Mouse (Mus musculus) heart, postnatal 36 days (tissue): ENCODE results near the gene Rpap2. TPM values are rescaled to one million over a fixed set of nuclear protein-coding genes. Genes with fewer than 3 reads are reported as not detected.
A peak's percentile ranks its signal among the peaks of the same experiment; 100 is the strongest.

Experiments used
- DNase-seq, 2 experiments: peaks; one replicate each; pipeline ENCODE4 v3.0.0; 2021 to 2022
- intact Hi-C: fragments of 180-260 bp; cut with DNase I; formaldehyde crosslinking; loops from one replicate; pipeline ENCODE4 v1.15.1; 2025
- total RNA-seq, 2 experiments: library from RNA; stranded (reverse); gene quantifications; 2 replicates each; pipeline ENCODE4 v1.2.3; 2021

Gene Rpap2
- 10 to 100 TPM in 1 of 2 experiments, 1 to 10 TPM in 1; 8.4 to 10.2 TPM for total RNA-seq

GRCm38 (mm10) chr5:107597301-107598077 is at the start of gene Rpap2, which contains the start of gene Glmn:
Rpap2 (plus strand) TSS chr5:107597373.
Glmn (minus strand) TSS chr5:107597888.
- intact Hi-C loops, result loop anchor here (10.0 kb wide), 1 partner anchor 633 kb away; the partner anchor contains the start of gene Cdc7

GRCm38 (mm10) chr5:107547955-107548354 is 49.2 kb upstream of the Rpap2 start:
- no peak for DNase-seq
- intact Hi-C loops, result no loop called here

More at GRCm38 (mm10) chr5:107597301-107598077, at the start of gene Rpap2, which contains the start of gene Glmn:
- DNase-seq, result peak; percentile 79 to 90

GRCm38 (mm10) chr5:107548444-107548843 is 48.7 kb upstream of the Rpap2 start:
- no peak for DNase-seq

GRCm38 (mm10) chr5:107554336-107554735 is 42.8 kb upstream of the Rpap2 start:
- no peak for DNase-seq
- intact Hi-C loops, result no loop called here

More at GRCm38 (mm10) chr5:107548444-107548843, 48.7 kb upstream of the Rpap2 start:
- intact Hi-C loops, result no loop called here

GRCm38 (mm10) chr5:107556969-107557368 is 40.2 kb upstream of the Rpap2 start:
- intact Hi-C loops, result no loop called here
- no peak for DNase-seq

- DNase-seq, result no peak
Measured at GRCm38 (mm10) chr5:107569148-107569547, 28.0 kb upstream of the Rpap2 start.

GRCm38 (mm10) chr5:107598380-107598779 is 1.2 kb downstream of the Rpap2 start:
- DNase-seq, result no peak
- intact Hi-C loops, result loop anchor here (10.0 kb wide), 1 partner anchor 634 kb away; the partner anchor contains the start of gene Cdc7

More at GRCm38 (mm10) chr5:107569148-107569547, 28.0 kb upstream of the Rpap2 start:
- intact Hi-C loops, result no loop called here

GRCm38 (mm10) chr5:107611224-107611623 is 14.1 kb downstream of the Rpap2 start:
- DNase-seq, result peak; percentile 37 to 55
- intact Hi-C loops, result loop anchor here (2.0 to 5.0 kb wide), 3 partner anchors 171 to 750 kb away; no protein-coding TSS in a partner anchor

GRCm38 (mm10) chr5:107617986-107618385 is 20.8 kb downstream of the Rpap2 start:
- DNase-seq, result no peak
- intact Hi-C loops, result no loop called here

- intact Hi-C loops, result no loop called here
- no peak for DNase-seq
Measured at GRCm38 (mm10) chr5:107621327-107621726, 24.2 kb downstream of the Rpap2 start.

- DNase-seq, result no peak
- intact Hi-C loops, result no loop called here
Measured at GRCm38 (mm10) chr5:107633651-107634050, 36.5 kb downstream of the Rpap2 start.

- DNase-seq, result no peak
Measured at GRCm38 (mm10) chr5:107637106-107637505, 39.9 kb downstream of the Rpap2 start.

GRCm38 (mm10) chr5:107638366-107638765 is 41.2 kb downstream of the Rpap2 start:
- DNase-seq, result no peak
- intact Hi-C loops, result no loop called here

More at GRCm38 (mm10) chr5:107637106-107637505, 39.9 kb downstream of the Rpap2 start:
- intact Hi-C loops, result no loop called here

GRCm38 (mm10) chr5:107644595-107644994 is 47.4 kb downstream of the Rpap2 start:
- DNase-seq, result no peak
- intact Hi-C loops, result no loop called here

GRCm38 (mm10) chr5:107645935-107646334 is 48.8 kb downstream of the Rpap2 start:
- DNase-seq, result no peak

GRCm38 (mm10) chr5:107647580-107647979 is 50.4 kb downstream of the Rpap2 start:
- intact Hi-C loops, result no loop called here
- no peak for DNase-seq

More at GRCm38 (mm10) chr5:107645935-107646334, 48.8 kb downstream of the Rpap2 start:
- intact Hi-C loops, result no loop called here

- DNase-seq, result no peak
- intact Hi-C loops, result no loop called here
Measured at GRCm38 (mm10) chr5:107648552-107649125, 51.5 kb downstream of the Rpap2 start.

GRCm38 (mm10) chr5:107649680-107650079 is 52.5 kb downstream of the Rpap2 start:
- DNase-seq, result no peak
- intact Hi-C loops, result no loop called here

GRCm38 (mm10) chr5:107650427-107650826 is 53.3 kb downstream of the Rpap2 start:
- intact Hi-C loops, result no loop called here
- DNase-seq, result no peak

GRCm38 (mm10) chr5:107652055-107652660 is 55.0 kb downstream of the Rpap2 start:
- no peak for DNase-seq
- intact Hi-C loops, result no loop called here

GRCm38 (mm10) chr5:107678392-107678791 is 81.2 kb downstream of the Rpap2 start:
- intact Hi-C loops, result no loop called here
- no peak for DNase-seq
